Mouse (Mus musculus) gastrocnemius, postnatal 10 days (tissue): ENCODE results near the gene Sdhaf2. TPM values are rescaled to one million over a fixed set of nuclear protein-coding genes. Genes with fewer than 3 reads are reported as not detected.

Source experiments
- DNase-seq: peaks from one replicate; pipeline ENCODE4 v3.0.0; 2021; ENCODE audit warnings: mixed read lengths
- total RNA-seq, 2 experiments: library from RNA; stranded (reverse); gene quantifications; 2 replicates each; pipeline ENCODE4 v1.2.3; 2021

Gene Sdhaf2
- total RNA-seq, 2 experiments from 2014 or later, result 42.5 to 45.1 TPM

GRCm38 (mm10) chr19:10497512-10498160, 28.3 kb downstream of the Sdhaf2 start:
- no peak for DNase-seq

- DNase-seq, result no peak
Measured at GRCm38 (mm10) chr19:10496976-10497375, 29.0 kb downstream of the Sdhaf2 start.

GRCm38 (mm10) chr19:10495670-10496069, 30.3 kb downstream of the Sdhaf2 start:
- no peak for DNase-seq

- peak; percentile 27 for DNase-seq
Measured at GRCm38 (mm10) chr19:10486264-10486738, 39.6 kb downstream of the Sdhaf2 start.

GRCm38 (mm10) chr19:10482703-10483102, 43.2 kb downstream of the Sdhaf2 start, which contains the start of gene Ppp1r32:
Ppp1r32 (minus strand) TSS chr19:10482928.
- DNase-seq, result no peak

- no peak for DNase-seq
Measured at GRCm38 (mm10) chr19:10479541-10479940, 46.4 kb downstream of the Sdhaf2 start.

GRCm38 (mm10) chr19:10473779-10474178, 52.2 kb downstream of the Sdhaf2 start:
- no peak for DNase-seq

- no peak for DNase-seq
Measured at GRCm38 (mm10) chr19:10472958-10473357, 53.0 kb downstream of the Sdhaf2 start.

GRCm38 (mm10) chr19:10469171-10469658, 56.7 kb downstream of the Sdhaf2 start:
- no peak for DNase-seq

- DNase-seq, result no peak
Measured at GRCm38 (mm10) chr19:10464427-10464826, 61.5 kb downstream of the Sdhaf2 start.

- DNase-seq, result no peak
Measured at GRCm38 (mm10) chr19:10461584-10461983, 64.4 kb downstream of the Sdhaf2 start.

- DNase-seq, result no peak
Measured at GRCm38 (mm10) chr19:10459907-10460306, 66.0 kb downstream of the Sdhaf2 start.

- DNase-seq, result no peak
Measured at GRCm38 (mm10) chr19:10458096-10458495, 67.8 kb downstream of the Sdhaf2 start.

- DNase-seq, result peak; percentile 51
Measured at GRCm38 (mm10) chr19:10457484-10457800, 68.5 kb downstream of the Sdhaf2 start.

GRCm38 (mm10) chr19:10456752-10457483, 69.0 kb downstream of the Sdhaf2 start, which contains the start of gene Lrrc10b:
Lrrc10b (minus strand) TSS chr19:10457473.
- peak; percentile 63 for DNase-seq

- no peak for DNase-seq
Measured at GRCm38 (mm10) chr19:10455437-10455806, 70.5 kb downstream of the Sdhaf2 start.

- DNase-seq, result no peak
Measured at GRCm38 (mm10) chr19:10454718-10455436, 71.1 kb downstream of the Sdhaf2 start.

Other genes with a start within 250 kb of the Sdhaf2 start
- gene Dagla, start 221.3 kb downstream of the Sdhaf2 start, total RNA-seq, result 1 to 10 TPM; 8.9 to 9.3 TPM
- gene Syt7, start 137.1 kb downstream of the Sdhaf2 start, total RNA-seq, result 1 to 10 TPM; 3.5 TPM
- gene Lrrc10b, start 68.7 kb downstream of the Sdhaf2 start, total RNA-seq, result under 1 TPM; 0.40 to 0.43 TPM
- 1 to 10 TPM in 1 of 2 experiments, under 1 TPM in 1; 0.40 to 1.3 TPM for gene Ppp1r32, start 43.2 kb downstream of the Sdhaf2 start, total RNA-seq
- 10 to 100 TPM; 26.6 to 33.0 TPM for gene Cpsf7, start 876 bp downstream of the Sdhaf2 start, total RNA-seq
- 1 to 10 TPM; 2.3 to 3.0 TPM for gene Tmem216, start 30.1 kb upstream of the Sdhaf2 start, total RNA-seq
- gene Cyb561a3, start 51.0 kb upstream of the Sdhaf2 start, total RNA-seq, result 1 to 10 TPM; 5.0 to 6.1 TPM
- 1 to 10 TPM; 2.3 to 3.3 TPM for gene Tmem138, start 51.2 kb upstream of the Sdhaf2 start, total RNA-seq
- 100 to 1,000 TPM; 208 to 236 TPM for gene Ddb1, start 79.2 kb upstream of the Sdhaf2 start, total RNA-seq
- 1 to 10 TPM; 7.9 to 8.0 TPM for gene Tkfc, start 79.5 kb upstream of the Sdhaf2 start, total RNA-seq
- under 1 TPM; 0.05 to 0.81 TPM for gene Vwce, start 108.1 kb upstream of the Sdhaf2 start, total RNA-seq
- gene Pga5, start 151.9 kb upstream of the Sdhaf2 start, total RNA-seq, result not detected
- gene Vps37c, start 162.6 kb upstream of the Sdhaf2 start, total RNA-seq, result 10 to 100 TPM; 17.3 to 23.1 TPM
- under 1 TPM in 1 of 2 experiments, not detected in 1; 0.25 TPM for gene Cd5, start 212.9 kb upstream of the Sdhaf2 start, total RNA-seq